Mouse (Mus musculus): Measurements from ENCODE around the gene Catsper1.

- no peak for TF ChIP-seq POLR2A (IDR thresholded peaks at IDR 0.05; ENCODE audit: insufficient read depth, low read depth, low read length)
- no peak for TF ChIP-seq CTCF (IDR thresholded peaks at IDR 0.05)
Measured at GRCm38 (mm10) chr19:5327970-5328369, 7.6 kb upstream of the Catsper1 start.

All from heart, adult 2 months (tissue).